Mouse (Mus musculus): Measurements from ENCODE around the gene 2900011O08Rik.

- TF ChIP-seq CTCF (IDR thresholded peaks at IDR 0.05; ENCODE audit: extremely low read depth, insufficient read depth, insufficient read length, insufficient replicate concordance) (no peak), POLR2A (IDR thresholded peaks at IDR 0.05; ENCODE audit: low read depth, low read length) (no peak)
Measured at GRCm38 (mm10) chr16:14017306-14017705, 30.9 kb downstream of the 2900011O08Rik start.

Data from spleen, adult 2 months (tissue).